Mouse (Mus musculus) megakaryocyte, embryonic 14.5 days (primary cell): ENCODE measurements around the gene Hgd. TPM values are rescaled to one million over a fixed set of nuclear protein-coding genes. Genes with fewer than 3 reads are reported as not detected.

Source experiments
- H3K27me3 ChIP-seq: replicated peaks from 2 replicates; pipeline ENCODE3; 2012; ENCODE audit warnings: inconsistent platforms
- H3K36me3 ChIP-seq: replicated peaks from 2 replicates; pipeline ENCODE3; 2012; ENCODE audit warnings: low read length, inconsistent platforms, mixed read lengths
- H3K4me1 ChIP-seq: 2 replicates; pipeline ENCODE4 v1.6.1; 2012; ENCODE audit warnings: inconsistent platforms
- H3K4me3 ChIP-seq: replicated peaks from 2 replicates; pipeline ENCODE3; 2012; ENCODE audit warnings: moderate library complexity, mild to moderate bottlenecking, inconsistent platforms
- H3K9me3 ChIP-seq: 2 replicates; pipeline ENCODE4 v1.6.1; 2012; ENCODE audit warnings: inconsistent platforms
- FLI1 ChIP-seq: IDR thresholded peaks from 2 replicates; pipeline ENCODE4 v1.6.1; 2012; ENCODE audit warnings: low read length, inconsistent platforms, mixed read lengths
- GATA1 ChIP-seq: IDR thresholded peaks from 3 replicates; pipeline ENCODE4 v1.6.1; 2012; ENCODE audit warnings: mixed read lengths, low read length, inconsistent platforms, borderline replicate concordance
- polyA plus RNA-seq: library from polyadenylated mRNA; stranded (reverse); fragments of >175 nt; gene quantifications from 2 replicates; pipeline ENCODE4 v1.2.3, GENCODE M21; 2012; ENCODE audit warnings: low replicate concordance; ENCODE audit not compliant: insufficient read depth

The Hgd gene
- polyA plus RNA-seq, 1 experiment: not detected

GRCm38 (mm10) chr16:37550981-37551380 lies 29.0 kb upstream of the Hgd start:
- no peaks in the 10 kb centered on the region for H3K9me3 ChIP-seq
- TF ChIP-seq FLI1 (no peak), GATA1 (no peak)
- no peak overlapping the region for H3K4me3 ChIP-seq
- no peaks in the 10 kb centered on the region for H3K27me3 ChIP-seq
- peaks cover 9% of the 10 kb centered on the region; the same call in 1 of the 2 replicates for H3K4me1 ChIP-seq
- peaks cover 9% of the 10 kb centered on the region for H3K36me3 ChIP-seq

GRCm38 (mm10) chr16:37552824-37553223 lies 27.1 kb upstream of the Hgd start:
- Histone ChIP-seq H3K4me1 (peaks cover 9% of the 10 kb centered on the region; the same call in 1 of the 2 replicates), H3K9me3 (no peaks in the 10 kb centered on the region), H3K4me3 (no peak overlapping the region), H3K27me3 (no peaks in the 10 kb centered on the region), H3K36me3 (peaks cover 22% of the 10 kb centered on the region)
- no peak for TF ChIP-seq FLI1
- TF ChIP-seq GATA1: no peak

GRCm38 (mm10) chr16:37562414-37562813 lies 17.5 kb upstream of the Hgd start:
- Histone ChIP-seq H3K36me3 (peaks cover 52% of the 10 kb centered on the region), H3K4me1 (no peaks in the 10 kb centered on the region), H3K9me3 (no peaks in the 10 kb centered on the region), H3K27me3 (no peaks in the 10 kb centered on the region), H3K4me3 (no peak overlapping the region)
- no peak for TF ChIP-seq FLI1
- no peak for TF ChIP-seq GATA1

- Histone ChIP-seq H3K36me3 (peaks cover 52% of the 10 kb centered on the region), H3K27me3 (no peaks in the 10 kb centered on the region), H3K9me3 (no peaks in the 10 kb centered on the region), H3K4me3 (no peak overlapping the region), H3K4me1 (no peaks in the 10 kb centered on the region)
- no peak for TF ChIP-seq FLI1
- TF ChIP-seq GATA1: no peak
These were observed 17.0 kb upstream of the Hgd start for GRCm38 (mm10) chr16:37562961-37563360.

- Histone ChIP-seq H3K27me3 (no peaks in the 10 kb centered on the region), H3K36me3 (peaks cover 41% of the 10 kb centered on the region), H3K4me3 (no peak overlapping the region), H3K4me1 (no peaks in the 10 kb centered on the region), H3K9me3 (no peaks in the 10 kb centered on the region)
- no peak for TF ChIP-seq GATA1
- no peak for TF ChIP-seq FLI1
These were observed 14.8 kb upstream of the Hgd start for GRCm38 (mm10) chr16:37565117-37565516.

GRCm38 (mm10) chr16:37566107-37566506 lies 13.8 kb upstream of the Hgd start:
- Histone ChIP-seq H3K4me1 (no peaks in the 10 kb centered on the region), H3K36me3 (peaks cover 41% of the 10 kb centered on the region), H3K27me3 (no peaks in the 10 kb centered on the region), H3K9me3 (no peaks in the 10 kb centered on the region), H3K4me3 (no peak overlapping the region)
- no peak for TF ChIP-seq FLI1
- TF ChIP-seq GATA1: no peak

- Histone ChIP-seq H3K4me3 (no peak overlapping the region), H3K36me3 (peaks cover 54% of the 10 kb centered on the region), H3K9me3 (0 out of 2 replicates have a peak, but pooled peaks cover under 1% of the 10 kb centered on the region), H3K4me1 (no peaks in the 10 kb centered on the region), H3K27me3 (no peaks in the 10 kb centered on the region)
- TF ChIP-seq GATA1 (no peak), FLI1 (no peak)
These were observed 12.6 kb upstream of the Hgd start for GRCm38 (mm10) chr16:37567113-37568050.

- Histone ChIP-seq H3K36me3 (peaks cover 41% of the 10 kb centered on the region), H3K4me3 (no peak overlapping the region), H3K9me3 (peaks cover 6% of the 10 kb centered on the region; the same call in 1 of the 2 replicates), H3K27me3 (no peaks in the 10 kb centered on the region), H3K4me1 (no peaks in the 10 kb centered on the region)
- no peak for TF ChIP-seq GATA1
These were observed 8.4 kb upstream of the Hgd start for GRCm38 (mm10) chr16:37571554-37571953.

GRCm38 (mm10) chr16:37572117-37572754 lies 7.7 kb upstream of the Hgd start:
- Histone ChIP-seq H3K9me3 (peaks cover 6% of the 10 kb centered on the region; the same call in 1 of the 2 replicates), H3K27me3 (no peaks in the 10 kb centered on the region), H3K4me3 (no peak overlapping the region), H3K36me3 (peaks cover 36% of the 10 kb centered on the region), H3K4me1 (no peaks in the 10 kb centered on the region)
- no peak for TF ChIP-seq GATA1
- TF ChIP-seq FLI1: no peak

- peaks cover 6% of the 10 kb centered on the region; the same call in 1 of the 2 replicates for H3K9me3 ChIP-seq
- H3K4me3 ChIP-seq: no peak overlapping the region
- no peaks in the 10 kb centered on the region for H3K27me3 ChIP-seq
- H3K4me1 ChIP-seq: no peaks in the 10 kb centered on the region
- TF ChIP-seq FLI1 (no peak), GATA1 (no peak)
- peaks cover 29% of the 10 kb centered on the region for H3K36me3 ChIP-seq
These were observed 6.9 kb upstream of the Hgd start for GRCm38 (mm10) chr16:37573061-37573460.
